Mouse (Mus musculus): Measurements from ENCODE around the gene Sfxn1. TPM values are rescaled to one million over a fixed set of nuclear protein-coding genes. Genes with fewer than 3 reads are reported as not detected.

Sfxn1 gene
- polyA plus RNA-seq, 1 experiment from 2014 or later, result 26.7 TPM

DNA sequence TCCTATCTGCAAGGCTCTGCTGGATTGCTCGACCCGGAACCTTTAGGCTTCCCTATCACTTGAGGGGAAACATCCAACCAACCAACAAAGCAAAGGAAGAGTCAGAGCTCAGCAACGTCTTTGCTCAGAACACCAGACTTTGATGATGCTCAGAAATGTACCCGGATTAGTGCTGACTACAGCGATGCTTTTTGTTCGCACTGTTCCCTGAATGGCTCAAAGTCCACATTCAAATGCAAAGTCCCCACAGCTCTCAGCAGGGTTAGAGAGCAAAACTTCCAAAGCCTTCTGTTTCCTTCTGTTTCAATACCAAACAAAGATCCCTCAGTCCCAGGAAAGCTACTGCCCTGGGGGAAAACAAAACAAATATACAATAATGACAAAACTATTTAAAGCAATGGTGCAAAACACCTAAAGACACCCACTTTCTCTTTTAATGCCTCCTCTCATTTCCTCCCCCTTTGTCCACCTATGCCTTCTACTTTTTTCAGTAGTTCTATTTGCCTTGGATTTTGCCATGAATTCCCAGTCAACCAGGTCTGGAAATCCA is 4.0 kb upstream of the Sfxn1 start:
- no peak for ATAC-seq (ENCODE audit: insufficient number of reproducible peaks, insufficient read depth, low FRiP score, low read depth)
- no peak overlapping the region for H3K27ac ChIP-seq (replicated peaks in 1 of 2; ENCODE audit: control insufficient read depth in 1 of 2, insufficient read depth in 1 of 2, low read depth in 2 of 2, low read length in 2 of 2)
- no peaks in the 10 kb centered on the region for H3K27me3 ChIP-seq (ENCODE audit: control insufficient read depth, insufficient read depth, low read length)
- 46% methylated on average over 6 of the region's 6 CpGs for WGBS
- H3K4me3 ChIP-seq (ENCODE audit: control insufficient read depth in 1 of 2, insufficient read depth in 1 of 2, low read depth in 1 of 2, low read length in 2 of 2), result no peak overlapping the region
- no peaks in the 10 kb centered on the region for H3K9me3 ChIP-seq (ENCODE audit: control insufficient read depth, low read length)
- H3K4me2 ChIP-seq (ENCODE audit: low read length), result no peak overlapping the region
- peaks cover 0 to 4% of the 10 kb centered on the region in 2 experiments; a peak in 1 of 4 replicates for H3K4me1 ChIP-seq (ENCODE audit: control insufficient read depth in 2 of 2, insufficient read depth in 2 of 2, low read length in 2 of 2)
- H3K36me3 ChIP-seq (ENCODE audit: control insufficient read depth, insufficient read depth, low read length), result no peaks in the 10 kb centered on the region
- H3K9ac ChIP-seq (ENCODE audit: low read length), result no peak overlapping the region

DNA sequence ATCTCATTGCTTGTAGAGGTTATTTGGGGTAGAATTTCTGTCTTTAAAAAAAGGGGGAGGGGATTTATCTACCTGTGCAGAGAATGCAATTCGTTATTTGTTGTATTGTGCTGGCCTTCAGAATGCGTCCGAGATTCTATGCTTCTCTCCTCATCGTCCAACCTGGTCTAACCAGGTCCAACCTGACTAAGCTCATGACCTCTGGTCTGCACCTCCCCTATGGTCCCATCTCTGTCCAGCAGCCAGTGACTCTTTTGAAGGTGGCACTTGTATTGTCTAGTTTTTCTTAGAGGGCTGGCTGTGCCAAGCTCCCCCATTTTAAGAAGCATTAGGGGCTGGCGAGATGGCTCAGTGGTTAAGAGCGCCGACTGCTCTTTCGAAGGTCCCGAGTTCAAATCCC is 658 bp upstream of the Sfxn1 start:
- ATAC-seq (ENCODE audit: insufficient number of reproducible peaks, insufficient read depth, low FRiP score, low read depth), result no peak

DNA sequence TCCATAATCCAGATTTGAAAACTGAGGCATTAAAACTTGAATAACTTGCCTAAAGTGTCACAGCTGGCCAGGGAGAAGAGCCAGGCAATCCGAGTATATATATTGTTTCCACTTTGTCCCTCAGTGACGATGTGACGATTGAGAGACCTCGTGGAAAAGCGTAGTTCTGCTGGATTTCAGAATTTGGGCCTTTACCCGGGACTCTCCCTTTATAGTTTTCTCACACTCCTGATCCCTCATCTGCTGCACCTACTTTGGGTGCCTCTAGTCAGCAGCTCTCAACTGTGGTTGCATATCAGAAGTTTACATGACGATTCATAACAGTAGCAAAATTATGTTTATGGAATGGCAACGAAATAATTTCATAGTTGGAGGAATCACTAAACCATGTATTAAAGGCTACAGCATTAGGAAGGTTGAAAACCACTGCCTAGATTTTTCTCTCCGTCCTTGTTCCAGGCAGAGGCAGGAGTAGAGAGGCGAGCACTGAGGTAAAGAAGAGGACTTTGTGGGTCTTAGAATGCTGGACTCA is 923 bp downstream of the Sfxn1 start:
- ATAC-seq (ENCODE audit: insufficient number of reproducible peaks, insufficient read depth, low FRiP score, low read depth), result no peak
- WGBS, result 25% methylated on average over 10 of the region's 10 CpGs

More for the DNA sequence above, 658 bp upstream of the Sfxn1 start:
- Histone ChIP-seq H3K27ac (replicated peaks in 1 of 2; ENCODE audit: control insufficient read depth in 1 of 2, insufficient read depth in 1 of 2, low read depth in 2 of 2, low read length in 2 of 2) (no peak overlapping the region), H3K4me3 (ENCODE audit: control insufficient read depth in 1 of 2, insufficient read depth in 1 of 2, low read depth in 1 of 2, low read length in 2 of 2) (no peak overlapping the region), H3K27me3 (ENCODE audit: control insufficient read depth, insufficient read depth, low read length) (no peaks in the 10 kb centered on the region), H3K4me2 (ENCODE audit: low read length) (no peak overlapping the region), H3K9ac (ENCODE audit: low read length) (no peak overlapping the region), H3K4me1 (ENCODE audit: control insufficient read depth in 2 of 2, insufficient read depth in 2 of 2, low read length in 2 of 2) (peaks cover 3 to 17% of the 10 kb centered on the region in 2 experiments), H3K9me3 (ENCODE audit: control insufficient read depth, low read length) (no peaks in the 10 kb centered on the region), H3K36me3 (ENCODE audit: control insufficient read depth, insufficient read depth, low read length) (no peaks in the 10 kb centered on the region)
- 95% methylated on average over 9 of the region's 9 CpGs for WGBS

GRCm38 (mm10) chr13:54073066-54073465 is 1.4 kb downstream of the Sfxn1 start:
- Histone ChIP-seq H3K27ac (replicated peaks in 1 of 2; ENCODE audit: control insufficient read depth in 1 of 2, insufficient read depth in 1 of 2, low read depth in 2 of 2, low read length in 2 of 2) (peak overlapping the region in 1 of 2 experiments; percentile 77; a peak in 2 of 4 replicates), H3K9me3 (ENCODE audit: control insufficient read depth, low read length) (no peaks in the 10 kb centered on the region), H3K4me3 (ENCODE audit: control insufficient read depth in 1 of 2, insufficient read depth in 1 of 2, low read depth in 1 of 2, low read length in 2 of 2) (peak overlapping the region in 1 of 2 experiments; percentile 85; a peak in 3 of 4 replicates), H3K27me3 (ENCODE audit: control insufficient read depth, insufficient read depth, low read length) (no peaks in the 10 kb centered on the region), H3K9ac (ENCODE audit: low read length) (peak overlapping the region; percentile 89), H3K36me3 (ENCODE audit: control insufficient read depth, insufficient read depth, low read length) (no peaks in the 10 kb centered on the region), H3K4me2 (ENCODE audit: low read length) (peak overlapping the region; percentile 87), H3K4me1 (ENCODE audit: control insufficient read depth in 2 of 2, insufficient read depth in 2 of 2, low read length in 2 of 2) (peaks cover 5 to 28% of the 10 kb centered on the region in 2 experiments)
- 17% methylated on average over 1 of the region's 1 CpGs for WGBS
- ATAC-seq (ENCODE audit: insufficient number of reproducible peaks, insufficient read depth, low FRiP score, low read depth), result no peak

More for the DNA sequence above, 923 bp downstream of the Sfxn1 start:
- Histone ChIP-seq H3K36me3 (ENCODE audit: control insufficient read depth, insufficient read depth, low read length) (no peaks in the 10 kb centered on the region), H3K9ac (ENCODE audit: low read length) (peak overlapping the region; percentile 89), H3K4me2 (ENCODE audit: low read length) (peak overlapping the region; percentile 87), H3K4me1 (ENCODE audit: control insufficient read depth in 2 of 2, insufficient read depth in 2 of 2, low read length in 2 of 2) (peaks cover 5 to 23% of the 10 kb centered on the region in 2 experiments), H3K9me3 (ENCODE audit: control insufficient read depth, low read length) (no peaks in the 10 kb centered on the region), H3K4me3 (ENCODE audit: control insufficient read depth in 1 of 2, insufficient read depth in 1 of 2, low read depth in 1 of 2, low read length in 2 of 2) (peak overlapping the region; percentile 85 to 90), H3K27ac (replicated peaks in 1 of 2; ENCODE audit: control insufficient read depth in 1 of 2, insufficient read depth in 1 of 2, low read depth in 2 of 2, low read length in 2 of 2) (peak overlapping the region; percentile 41 to 77; a peak in 3 of 4 replicates), H3K27me3 (ENCODE audit: control insufficient read depth, insufficient read depth, low read length) (no peaks in the 10 kb centered on the region)

GRCm38 (mm10) chr13:54073491-54073890 is 1.8 kb downstream of the Sfxn1 start:
- Histone ChIP-seq H3K4me1 (ENCODE audit: control insufficient read depth in 2 of 2, insufficient read depth in 2 of 2, low read length in 2 of 2) (peaks cover 7 to 31% of the 10 kb centered on the region in 2 experiments), H3K36me3 (ENCODE audit: control insufficient read depth, insufficient read depth, low read length) (no peaks in the 10 kb centered on the region), H3K27ac (replicated peaks in 1 of 2; ENCODE audit: control insufficient read depth in 1 of 2, insufficient read depth in 1 of 2, low read depth in 2 of 2, low read length in 2 of 2) (peak overlapping the region in 1 of 2 experiments; percentile 77; a peak in 2 of 4 replicates), H3K9me3 (ENCODE audit: control insufficient read depth, low read length) (no peaks in the 10 kb centered on the region), H3K4me2 (ENCODE audit: low read length) (peak overlapping the region; percentile 87), H3K9ac (ENCODE audit: low read length) (no peak overlapping the region), H3K4me3 (ENCODE audit: control insufficient read depth in 1 of 2, insufficient read depth in 1 of 2, low read depth in 1 of 2, low read length in 2 of 2) (no peak overlapping the region), H3K27me3 (ENCODE audit: control insufficient read depth, insufficient read depth, low read length) (no peaks in the 10 kb centered on the region)
- 57% methylated on average over 2 of the region's 2 CpGs for WGBS
- ATAC-seq (ENCODE audit: insufficient number of reproducible peaks, insufficient read depth, low FRiP score, low read depth), result no peak

GRCm38 (mm10) chr13:54075416-54075815 is 3.7 kb downstream of the Sfxn1 start:
- no peaks in the 10 kb centered on the region for H3K27me3 ChIP-seq (ENCODE audit: control insufficient read depth, insufficient read depth, low read length)
- H3K27ac ChIP-seq (replicated peaks in 1 of 2; ENCODE audit: control insufficient read depth in 1 of 2, insufficient read depth in 1 of 2, low read depth in 2 of 2, low read length in 2 of 2), result no peak overlapping the region
- no peaks in the 10 kb centered on the region for H3K36me3 ChIP-seq (ENCODE audit: control insufficient read depth, insufficient read depth, low read length)
- no peak for ATAC-seq (ENCODE audit: insufficient number of reproducible peaks, insufficient read depth, low FRiP score, low read depth)
- no peaks in the 10 kb centered on the region for H3K9me3 ChIP-seq (ENCODE audit: control insufficient read depth, low read length)
- 88% methylated on average over 2 of the region's 2 CpGs for WGBS
- peaks cover 16 to 43% of the 10 kb centered on the region in 2 experiments for H3K4me1 ChIP-seq (ENCODE audit: control insufficient read depth in 2 of 2, insufficient read depth in 2 of 2, low read length in 2 of 2)
- H3K4me2 ChIP-seq (ENCODE audit: low read length), result no peak overlapping the region
- H3K4me3 ChIP-seq (ENCODE audit: control insufficient read depth in 1 of 2, insufficient read depth in 1 of 2, low read depth in 1 of 2, low read length in 2 of 2), result no peak overlapping the region
- H3K9ac ChIP-seq (ENCODE audit: low read length), result no peak overlapping the region

DNA sequence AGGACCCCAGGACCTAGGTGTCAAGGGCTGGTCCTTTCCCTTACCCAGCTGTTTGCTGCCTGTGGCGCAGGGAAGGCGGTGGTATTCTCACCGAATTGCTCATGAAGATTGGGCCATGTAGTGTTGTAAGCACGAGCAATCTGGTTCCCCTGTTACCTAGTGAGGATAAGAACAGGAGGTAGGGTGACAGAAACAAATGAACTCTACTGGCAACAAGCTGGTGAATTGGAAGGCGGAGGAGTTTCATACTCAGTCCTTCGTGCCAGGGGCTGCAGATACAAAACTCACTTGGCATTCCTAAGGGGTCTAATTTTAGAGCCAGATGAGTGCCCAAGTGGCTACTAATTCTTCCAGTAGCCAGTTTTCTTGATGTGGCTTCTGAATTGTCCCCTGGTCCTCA is 4.4 kb downstream of the Sfxn1 start:
- Histone ChIP-seq H3K9me3 (ENCODE audit: control insufficient read depth, low read length) (no peaks in the 10 kb centered on the region), H3K27ac (replicated peaks in 1 of 2; ENCODE audit: control insufficient read depth in 1 of 2, insufficient read depth in 1 of 2, low read depth in 2 of 2, low read length in 2 of 2) (no peak overlapping the region), H3K36me3 (ENCODE audit: control insufficient read depth, insufficient read depth, low read length) (no peaks in the 10 kb centered on the region), H3K9ac (ENCODE audit: low read length) (no peak overlapping the region), H3K27me3 (ENCODE audit: control insufficient read depth, insufficient read depth, low read length) (no peaks in the 10 kb centered on the region), H3K4me1 (ENCODE audit: control insufficient read depth in 2 of 2, insufficient read depth in 2 of 2, low read length in 2 of 2) (peaks cover 16 to 43% of the 10 kb centered on the region in 2 experiments), H3K4me2 (ENCODE audit: low read length) (no peak overlapping the region), H3K4me3 (ENCODE audit: control insufficient read depth in 1 of 2, insufficient read depth in 1 of 2, low read depth in 1 of 2, low read length in 2 of 2) (no peak overlapping the region)
- no peak for ATAC-seq (ENCODE audit: insufficient number of reproducible peaks, insufficient read depth, low FRiP score, low read depth)
- 86% methylated on average over 6 of the region's 6 CpGs for WGBS
